Mouse (Mus musculus): ENCODE data around the gene Pidd1.
"Not testable (repeated sequence)": the region's sequence is repeated elsewhere in the genome, so short reads cannot be mapped to it uniquely, and the experiment has no call there.

Gene Pidd1

GRCm38 (mm10) chr7:141458661-141459060, 14.8 kb upstream of the Pidd1 start:
- DNase-seq (ENCODE audit: low spot score in 2 of 2) = no peak

GRCm38 (mm10) chr7:141457986-141458660, 14.3 kb upstream of the Pidd1 start:
- peak; percentile 63 to 87 for DNase-seq (ENCODE audit: low spot score in 2 of 2)

- DNase-seq (ENCODE audit: low spot score in 2 of 2) = no peak
Measured at GRCm38 (mm10) chr7:141457236-141457635, 13.4 kb upstream of the Pidd1 start.

- no peak for DNase-seq (ENCODE audit: low spot score in 2 of 2)
Measured at GRCm38 (mm10) chr7:141456739-141457138, 12.9 kb upstream of the Pidd1 start.

- DNase-seq (ENCODE audit: low spot score in 2 of 2) = peak; percentile 68 to 82
Measured at GRCm38 (mm10) chr7:141455610-141456314, 11.9 kb upstream of the Pidd1 start.

- peak; percentile 97 to 98 for DNase-seq (ENCODE audit: low spot score in 2 of 2)
Measured at GRCm38 (mm10) chr7:141454967-141455551, 11.2 kb upstream of the Pidd1 start, which contains the start of gene Pnpla2. Gene Pnpla2 (plus strand): TSS chr7:141455198.

GRCm38 (mm10) chr7:141453636-141454035, 9.8 kb upstream of the Pidd1 start:
- no peak for DNase-seq (ENCODE audit: low spot score in 2 of 2)

- DNase-seq (ENCODE audit: low spot score in 2 of 2) = no peak
Measured at GRCm38 (mm10) chr7:141451928-141452327, 8.1 kb upstream of the Pidd1 start.

GRCm38 (mm10) chr7:141447110-141447991, 3.5 kb upstream of the Pidd1 start, which contains the start of gene Rplp2:
Gene Rplp2 (plus strand): TSS chr7:141447370.
- peak; percentile 92 to 95 for DNase-seq (ENCODE audit: low spot score in 2 of 2)

GRCm38 (mm10) chr7:141446374-141446773, 2.5 kb upstream of the Pidd1 start:
- DNase-seq (ENCODE audit: low spot score in 2 of 2) = not testable (repeated sequence)

GRCm38 (mm10) chr7:141443081-141443821, 574 bp downstream of the Pidd1 start:
- peak; percentile 44 to 73 for DNase-seq (ENCODE audit: low spot score in 2 of 2)

GRCm38 (mm10) chr7:141442199-141442598, 1.6 kb downstream of the Pidd1 start:
- peak; percentile 14 to 62 for DNase-seq (ENCODE audit: low spot score in 2 of 2)

GRCm38 (mm10) chr7:141441460-141441859, 2.4 kb downstream of the Pidd1 start:
- peak in 1 of 2 experiments; percentile 64 for DNase-seq (ENCODE audit: low spot score in 2 of 2)

GRCm38 (mm10) chr7:141440613-141441012, 3.2 kb downstream of the Pidd1 start:
- DNase-seq (ENCODE audit: low spot score in 2 of 2) = peak; percentile 56 to 81

- DNase-seq (ENCODE audit: low spot score in 2 of 2) = peak in 1 of 2 experiments; percentile 61
Measured at GRCm38 (mm10) chr7:141439811-141440210, 4.0 kb downstream of the Pidd1 start.

- peak in 1 of 2 experiments; percentile 64 for DNase-seq (ENCODE audit: low spot score in 2 of 2)
Measured at GRCm38 (mm10) chr7:141439140-141439679, 4.6 kb downstream of the Pidd1 start.

- peak in 1 of 2 experiments; percentile 62 for DNase-seq (ENCODE audit: low spot score in 2 of 2)
Measured at GRCm38 (mm10) chr7:141438201-141438968, 5.4 kb downstream of the Pidd1 start.

GRCm38 (mm10) chr7:141437178-141438120, 6.4 kb downstream of the Pidd1 start, which contains the start of gene Slc25a22:
Gene Slc25a22 (minus strand): TSS chr7:141437892.
- DNase-seq (ENCODE audit: low spot score in 2 of 2) = peak; percentile 81 to 93

GRCm38 (mm10) chr7:141436523-141436892, 7.3 kb downstream of the Pidd1 start:
- no peak for DNase-seq (ENCODE audit: low spot score in 2 of 2)

Measured in spleen, postnatal 4 days (tissue).